Mouse (Mus musculus) heart, adult 2 months (tissue): ENCODE measurements around the gene Pkd1l2. TPM values are rescaled to one million over a fixed set of nuclear protein-coding genes. Genes with fewer than 3 reads are reported as not detected.

Experiments
- DNase-seq, 2 experiments: peaks; one replicate each; pipeline ENCODE4 v3.0.0; 2021
- H3K27ac ChIP-seq: fragments of 200-600 bp; 2 replicates; pipeline ENCODE4 v1.8.1; 2022
- H3K27me3 ChIP-seq: fragments of 200-500 bp; 2 replicates; pipeline ENCODE4 v1.6.1; 2012; ENCODE audit warnings: mild to moderate bottlenecking, low read length, inconsistent platforms, mixed read lengths; ENCODE audit not compliant: control insufficient read depth, insufficient read depth
- H3K36me3 ChIP-seq: fragments of 200-500 bp; 2 replicates; pipeline ENCODE4 v1.6.1; 2012; ENCODE audit warnings: low read length, inconsistent platforms; ENCODE audit not compliant: control insufficient read depth, insufficient read depth
- H3K4me1 ChIP-seq: fragments of 200-500 bp; 2 replicates; pipeline ENCODE4 v1.6.1; 2011; ENCODE audit warnings: low read length; ENCODE audit not compliant: control insufficient read depth, insufficient read depth
- H3K4me3 ChIP-seq: fragments of 200-600 bp; 2 replicates; pipeline ENCODE4 v1.8.1; 2022
- H3K79me2 ChIP-seq: fragments of 200-500 bp; replicated peaks from 2 replicates; pipeline ENCODE4 v1.6.1; 2012; ENCODE audit warnings: mild to moderate bottlenecking, inconsistent platforms, low read length, moderate library complexity, mixed read lengths; ENCODE audit not compliant: control insufficient read depth, insufficient read depth
- H3K9ac ChIP-seq: fragments of 200-500 bp; 2 replicates; pipeline ENCODE4 v1.6.1; 2012; ENCODE audit warnings: low read depth, mild to moderate bottlenecking, control low read depth, inconsistent platforms, low read length, mixed read lengths
- CTCF ChIP-seq: fragments of 200-600 bp; IDR thresholded peaks from 2 replicates; pipeline ENCODE4 v1.8.1; 2022; ENCODE audit warnings: antibody characterized with exemption, mild to moderate bottlenecking, moderate library complexity
- EP300 ChIP-seq: fragments of 200-500 bp; IDR thresholded peaks from 2 replicates; pipeline ENCODE4 v1.6.1; 2011; ENCODE audit warnings: low read depth, low read length, control low read depth; ENCODE audit not compliant: insufficient read depth
- POLR2A ChIP-seq: fragments of 200-500 bp; IDR thresholded peaks from 2 replicates; pipeline ENCODE4 v1.6.1; 2011; ENCODE audit warnings: mild to moderate bottlenecking, low read depth, low read length, control low read depth; ENCODE audit not compliant: insufficient read depth
- WGBS: fragments of 180-500 bp; shearing (Covaris S2); methylation state at CpG from one replicate; pipeline ENCODE4 v1.1.7; 2018; 5-methylcytosine and 5-hydroxymethylcytosine counted together
- intact Hi-C: fragments of 180-260 bp; cut with DNase I; formaldehyde crosslinking; loops from one replicate; pipeline ENCODE4 v1.15.1; 2025
- polyA plus RNA-seq: library from polyadenylated mRNA; depleted of rRNA; stranded (reverse); fragments of >200 nt; gene quantifications from 2 replicates; pipeline ENCODE4 v1.2.3, GENCODE M21; 2012
- total RNA-seq, 2 experiments: library from RNA; stranded (reverse); gene quantifications; 2 replicates each; pipeline ENCODE4 v1.2.3; 2021

Gene Pkd1l2
- total and polyA plus RNA-seq, 3 experiments: not detected

- DNase-seq: no peak
- WGBS: 90% methylated on average over 9 of the region's 9 CpGs
- intact Hi-C loops: no loop called here
These were observed 36.2 kb upstream of the Pkd1l2 start for GRCm38 (mm10) chr8:117118409-117118808.

GRCm38 (mm10) chr8:117116534-117116933, 34.3 kb upstream of the Pkd1l2 start:
- H3K4me1 ChIP-seq: no peaks in the 10 kb centered on the region
- intact Hi-C loops: no loop called here
- H3K36me3 ChIP-seq: no peaks in the 10 kb centered on the region
- H3K79me2 ChIP-seq: no peaks in the 10 kb centered on the region
- H3K27ac ChIP-seq: no peak overlapping the region
- DNase-seq: no peak
- TF ChIP-seq CTCF: no peak
- H3K4me3 ChIP-seq: no peak overlapping the region
- no peaks in the 10 kb centered on the region for H3K27me3 ChIP-seq
- 65% methylated on average over 7 of the region's 7 CpGs for WGBS
- no peak overlapping the region for H3K9ac ChIP-seq

More at GRCm38 (mm10) chr8:117118409-117118808, 36.2 kb upstream of the Pkd1l2 start:
- Histone ChIP-seq H3K9ac (no peak overlapping the region), H3K36me3 (no peaks in the 10 kb centered on the region), H3K27me3 (no peaks in the 10 kb centered on the region), H3K79me2 (no peaks in the 10 kb centered on the region), H3K4me1 (no peaks in the 10 kb centered on the region), H3K4me3 (no peak overlapping the region), H3K27ac (no peak overlapping the region)
- TF ChIP-seq EP300 (no peak), CTCF (no peak), POLR2A (no peak)

- WGBS: 12% methylated on average over 13 of the region's 13 CpGs
- intact Hi-C loops: no loop called here
- Histone ChIP-seq H3K4me1 (no peaks in the 10 kb centered on the region), H3K4me3 (no peak overlapping the region), H3K36me3 (no peaks in the 10 kb centered on the region), H3K27me3 (no peaks in the 10 kb centered on the region), H3K9ac (no peak overlapping the region), H3K79me2 (no peaks in the 10 kb centered on the region), H3K27ac (no peak overlapping the region)
- TF ChIP-seq POLR2A (no peak), CTCF (peak; percentile 54), EP300 (no peak)
- peak; percentile 34 to 46 for DNase-seq
These were observed 33.6 kb upstream of the Pkd1l2 start for GRCm38 (mm10) chr8:117115676-117116446.

- 51% methylated on average over 6 of the region's 6 CpGs for WGBS
- intact Hi-C loops: no loop called here
- no peaks in the 10 kb centered on the region for H3K79me2 ChIP-seq
- H3K9ac ChIP-seq: no peak overlapping the region
- TF ChIP-seq EP300 (no peak), CTCF (no peak), POLR2A (no peak)
- H3K4me3 ChIP-seq: no peak overlapping the region
- H3K27ac ChIP-seq: no peak overlapping the region
- H3K36me3 ChIP-seq: no peaks in the 10 kb centered on the region
- DNase-seq: no peak
- no peaks in the 10 kb centered on the region for H3K4me1 ChIP-seq
- no peaks in the 10 kb centered on the region for H3K27me3 ChIP-seq
These were observed 32.8 kb upstream of the Pkd1l2 start for GRCm38 (mm10) chr8:117115094-117115493.

- Histone ChIP-seq H3K4me1 (no peaks in the 10 kb centered on the region), H3K36me3 (no peaks in the 10 kb centered on the region), H3K9ac (no peak overlapping the region), H3K27ac (no peak overlapping the region), H3K79me2 (no peaks in the 10 kb centered on the region), H3K27me3 (no peaks in the 10 kb centered on the region), H3K4me3 (no peak overlapping the region)
- TF ChIP-seq EP300: no peak
- TF ChIP-seq CTCF: no peak
- no peak for TF ChIP-seq POLR2A
- 75% methylated on average over 8 of the region's 8 CpGs for WGBS
- intact Hi-C loops: no loop called here
- DNase-seq: no peak
These were observed 30.0 kb upstream of the Pkd1l2 start for GRCm38 (mm10) chr8:117112261-117112660.

GRCm38 (mm10) chr8:117111641-117112040, 29.4 kb upstream of the Pkd1l2 start:
- Histone ChIP-seq H3K4me3 (no peak overlapping the region), H3K27ac (no peak overlapping the region), H3K27me3 (no peaks in the 10 kb centered on the region), H3K79me2 (no peaks in the 10 kb centered on the region), H3K36me3 (no peaks in the 10 kb centered on the region), H3K4me1 (no peaks in the 10 kb centered on the region), H3K9ac (no peak overlapping the region)
- DNase-seq: peak in 1 of 2 experiments; percentile 40
- intact Hi-C loops: no loop called here
- TF ChIP-seq POLR2A: no peak
- TF ChIP-seq EP300: no peak
- no peak for TF ChIP-seq CTCF
- 20% methylated on average over 3 of the region's 3 CpGs for WGBS
